Mouse (Mus musculus) E14TG2a.4 (cell line): ENCODE results near the gene Farp2.

ENCODE experiments used
- H3K27me3 ChIP-seq: 2 replicates; pipeline ENCODE4 v1.6.1; 2014; ENCODE audit warnings: low read length, control low read depth; ENCODE audit not compliant: insufficient read depth
- H3K36me3 ChIP-seq: 2 replicates; pipeline ENCODE4 v1.6.1; 2014; ENCODE audit warnings: low read length, control low read depth; ENCODE audit not compliant: insufficient read depth
- H3K4me1 ChIP-seq: replicated peaks from 2 replicates; pipeline ENCODE4 v1.6.1; 2014; ENCODE audit warnings: low read depth, low read length, control low read depth
- H3K4me3 ChIP-seq: replicated peaks from 2 replicates; pipeline ENCODE4 v1.5.1; 2014; ENCODE audit warnings: mild to moderate bottlenecking, low read length
- H3K9me3 ChIP-seq: 2 replicates; pipeline ENCODE4 v1.6.1; 2014; ENCODE audit warnings: low read length, control low read depth
- CTCF ChIP-seq: conservative IDR thresholded peaks from 2 replicates; pipeline ENCODE4 v1.5.1; 2014; ENCODE audit warnings: low read length
- NANOG ChIP-seq: IDR thresholded peaks from 2 replicates; pipeline ENCODE4 v1.6.1; 2014; ENCODE audit warnings: borderline replicate concordance, low read length, mixed read lengths
- POU5F1 ChIP-seq: IDR thresholded peaks from 2 replicates; pipeline ENCODE4 v1.6.1; 2014; ENCODE audit warnings: low read length, borderline replicate concordance

The Farp2 gene

DNA sequence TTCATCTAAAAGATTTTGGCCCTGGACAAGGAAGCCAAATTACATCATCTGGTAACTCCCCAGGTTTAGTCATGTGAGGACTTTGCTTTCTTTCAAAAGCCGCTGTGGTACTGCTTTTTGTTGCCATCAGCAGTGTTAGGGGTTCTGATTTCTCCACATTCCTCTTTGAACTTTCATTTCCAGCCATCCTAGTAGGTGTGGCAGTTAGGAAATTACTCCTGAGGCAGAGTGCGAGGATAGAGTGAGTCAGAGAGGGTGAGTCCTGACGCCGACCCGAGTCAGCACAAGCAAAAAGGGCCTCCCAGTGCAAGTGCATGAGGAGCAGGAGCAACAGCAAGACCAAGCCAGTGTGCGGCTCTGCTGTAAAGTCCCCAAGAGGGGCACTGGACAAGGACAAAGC lies 17.9 kb downstream of the Farp2 start:
- Histone ChIP-seq H3K4me3 (no peak overlapping the region), H3K4me1 (no peaks in the 10 kb centered on the region), H3K9me3 (no peaks in the 10 kb centered on the region), H3K36me3 (no peaks in the 10 kb centered on the region), H3K27me3 (no peaks in the 10 kb centered on the region)
- TF ChIP-seq POU5F1 (no peak), CTCF (no peak), NANOG (no peak)

DNA sequence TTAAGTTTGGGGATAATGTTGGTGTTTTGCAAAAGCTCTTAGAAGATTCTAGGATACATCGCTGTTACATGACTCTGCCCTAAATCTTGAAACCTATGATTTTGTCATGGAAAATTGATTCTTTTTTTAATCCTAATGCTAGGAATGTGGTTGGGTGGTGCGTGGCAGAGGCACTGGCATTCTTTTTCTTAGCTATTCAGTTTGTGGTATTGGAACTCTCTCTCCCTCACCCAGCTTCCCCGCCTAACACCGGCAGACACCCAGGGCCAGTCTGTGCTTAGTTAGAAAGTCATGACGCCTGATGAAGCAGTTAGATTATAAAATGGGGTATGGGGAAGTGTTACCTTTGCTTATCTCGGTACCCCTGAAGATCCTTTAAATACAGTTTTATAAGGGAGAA lies 25.3 kb downstream of the Farp2 start:
- no peaks in the 10 kb centered on the region for H3K4me1 ChIP-seq
- TF ChIP-seq NANOG, result no peak
- no peak for TF ChIP-seq CTCF
- no peak for TF ChIP-seq POU5F1
- H3K36me3 ChIP-seq, result no peaks in the 10 kb centered on the region
- peaks cover 12% of the 10 kb centered on the region for H3K9me3 ChIP-seq
- H3K27me3 ChIP-seq, result no peaks in the 10 kb centered on the region
- no peak overlapping the region for H3K4me3 ChIP-seq

DNA sequence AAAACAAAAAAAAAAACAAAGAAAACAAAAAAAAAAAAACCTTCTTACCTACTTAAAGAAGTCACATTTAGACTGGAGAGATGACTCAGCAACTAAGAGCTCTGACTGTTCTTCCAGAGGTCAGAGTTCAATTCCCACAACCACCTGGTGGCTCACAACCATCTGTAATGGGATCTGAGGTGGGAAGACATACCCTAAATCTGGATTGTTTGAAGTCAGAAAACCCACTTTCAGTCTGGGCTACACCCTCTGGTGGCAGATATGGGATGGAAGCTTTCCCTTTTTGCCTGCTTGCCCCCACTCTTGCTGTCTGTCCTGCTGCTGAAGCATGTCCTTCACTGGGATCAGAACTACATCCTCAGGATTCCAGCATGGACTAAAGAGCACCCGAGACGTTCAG lies 31.3 kb downstream of the Farp2 start:
- Histone ChIP-seq H3K36me3 (no peaks in the 10 kb centered on the region), H3K27me3 (no peaks in the 10 kb centered on the region), H3K4me1 (peaks cover 4% of the 10 kb centered on the region), H3K9me3 (peaks cover 5% of the 10 kb centered on the region), H3K4me3 (no peak overlapping the region)
- TF ChIP-seq POU5F1 (no peak), CTCF (no peak), NANOG (no peak)

DNA sequence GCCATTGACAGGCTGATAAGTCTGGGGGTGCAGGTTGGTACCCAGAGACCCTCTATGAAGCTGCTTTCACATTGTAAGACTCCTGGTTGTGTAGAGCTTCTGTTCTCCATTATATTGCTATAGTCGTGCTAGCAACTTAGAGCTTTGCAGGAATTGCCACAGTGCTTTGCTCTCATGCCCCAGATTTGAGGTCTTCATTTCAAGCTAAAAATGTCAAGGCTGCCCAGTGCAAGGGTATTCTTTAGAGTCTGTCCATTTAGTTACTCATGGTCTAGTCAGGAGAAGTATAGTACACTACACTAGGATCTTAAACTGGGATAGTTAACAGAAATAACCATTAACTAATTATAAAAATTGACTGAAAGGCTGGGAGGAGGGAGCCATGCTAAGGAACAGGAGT lies 35.4 kb downstream of the Farp2 start:
- TF ChIP-seq NANOG, result no peak
- TF ChIP-seq POU5F1, result no peak
- no peak for TF ChIP-seq CTCF
- Histone ChIP-seq H3K36me3 (no peaks in the 10 kb centered on the region), H3K4me1 (peaks cover 11% of the 10 kb centered on the region), H3K27me3 (no peaks in the 10 kb centered on the region), H3K9me3 (no peaks in the 10 kb centered on the region), H3K4me3 (no peak overlapping the region)

DNA sequence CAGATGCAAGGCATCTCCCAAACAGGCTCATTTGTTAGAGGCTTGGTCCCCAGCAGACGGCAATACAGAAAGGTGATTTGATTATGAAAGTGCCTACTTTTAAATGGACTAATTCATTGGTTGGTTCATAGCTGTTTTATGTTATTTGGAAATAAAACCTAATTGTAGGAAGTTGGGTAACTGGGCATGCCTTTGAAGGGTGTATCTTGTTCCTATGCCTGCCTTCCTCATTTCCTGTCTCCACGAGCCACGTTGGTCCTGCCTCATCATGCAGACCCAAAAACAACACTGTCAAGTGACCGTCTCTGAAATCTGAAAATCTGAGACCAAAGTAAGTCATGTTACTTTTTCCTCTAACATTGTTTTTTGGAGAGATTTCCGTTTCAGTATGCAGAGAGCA lies 39.5 kb downstream of the Farp2 start:
- H3K9me3 ChIP-seq, result no peaks in the 10 kb centered on the region
- TF ChIP-seq CTCF, result no peak
- no peak for TF ChIP-seq NANOG
- TF ChIP-seq POU5F1, result no peak

DNA sequence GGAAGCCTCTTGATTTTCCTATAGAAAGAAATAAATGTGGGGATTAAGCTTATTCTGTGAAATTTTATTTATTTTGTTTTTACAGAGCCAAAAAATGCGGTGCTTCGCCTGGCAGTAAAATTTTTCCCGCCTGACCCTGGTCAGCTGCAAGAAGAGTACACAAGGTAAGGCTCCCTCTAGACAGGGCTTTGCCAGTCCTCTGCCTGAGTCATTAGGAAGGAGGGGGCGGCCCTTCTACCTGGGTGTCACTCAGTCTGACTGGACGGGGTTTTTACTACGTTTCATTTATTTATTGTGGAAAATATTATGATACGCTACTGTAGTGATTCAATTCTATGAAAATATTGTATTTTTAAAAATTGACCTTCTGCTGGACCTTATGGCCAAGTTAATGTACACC lies 51.3 kb downstream of the Farp2 start:
- Histone ChIP-seq H3K27me3 (no peaks in the 10 kb centered on the region), H3K9me3 (no peaks in the 10 kb centered on the region), H3K36me3 (no peaks in the 10 kb centered on the region), H3K4me1 (no peaks in the 10 kb centered on the region), H3K4me3 (no peak overlapping the region)
- no peak for TF ChIP-seq CTCF

More for the DNA sequence above, 39.5 kb downstream of the Farp2 start:
- Histone ChIP-seq H3K4me1 (peaks cover 8% of the 10 kb centered on the region), H3K4me3 (no peak overlapping the region), H3K36me3 (no peaks in the 10 kb centered on the region), H3K27me3 (no peaks in the 10 kb centered on the region)

DNA sequence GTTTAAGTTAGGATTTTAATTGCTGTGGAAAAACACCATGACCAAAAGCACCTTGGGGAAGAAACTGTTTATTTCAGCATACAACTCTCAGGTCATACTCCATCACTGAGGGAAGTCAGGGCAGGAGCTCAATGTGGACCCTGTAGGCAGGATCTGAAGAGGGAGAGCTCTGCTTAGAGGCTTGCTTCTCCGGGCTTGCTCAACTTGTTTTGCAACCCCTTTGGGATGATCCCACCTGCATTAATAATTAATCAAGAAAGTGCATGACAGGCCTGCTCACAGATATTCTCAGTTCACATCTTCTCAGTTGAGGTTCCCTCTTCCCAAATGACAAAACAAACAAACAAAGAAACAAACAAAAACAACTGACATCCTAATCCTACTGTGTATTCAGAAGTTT lies 51.8 kb downstream of the Farp2 start:
- TF ChIP-seq NANOG (no peak), POU5F1 (no peak), CTCF (no peak)
- Histone ChIP-seq H3K36me3 (no peaks in the 10 kb centered on the region), H3K27me3 (no peaks in the 10 kb centered on the region), H3K4me1 (no peaks in the 10 kb centered on the region), H3K4me3 (no peak overlapping the region), H3K9me3 (no peaks in the 10 kb centered on the region)

DNA sequence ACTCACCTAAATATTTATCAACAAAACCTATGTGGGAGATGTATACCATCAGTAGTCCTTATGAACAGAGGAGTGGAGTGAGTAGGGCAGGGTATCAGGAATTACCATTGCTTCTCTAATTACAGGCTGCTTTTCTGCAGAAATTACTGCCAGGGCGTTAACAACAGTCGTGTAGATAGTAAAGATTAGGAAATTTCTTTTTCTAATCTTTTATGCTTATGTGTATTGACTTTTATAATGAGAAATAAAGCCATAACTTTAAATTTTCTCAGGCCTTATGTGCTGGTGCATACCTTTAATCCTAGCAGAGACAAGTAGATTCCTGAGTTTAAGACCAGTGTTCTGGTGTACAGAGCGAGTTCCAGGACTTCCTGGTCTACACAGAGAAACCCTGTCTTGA lies 52.9 kb downstream of the Farp2 start:
- Histone ChIP-seq H3K9me3 (no peaks in the 10 kb centered on the region), H3K4me3 (no peak overlapping the region), H3K36me3 (no peaks in the 10 kb centered on the region), H3K27me3 (no peaks in the 10 kb centered on the region), H3K4me1 (no peaks in the 10 kb centered on the region)
- TF ChIP-seq NANOG (no peak), POU5F1 (no peak), CTCF (no peak)

DNA sequence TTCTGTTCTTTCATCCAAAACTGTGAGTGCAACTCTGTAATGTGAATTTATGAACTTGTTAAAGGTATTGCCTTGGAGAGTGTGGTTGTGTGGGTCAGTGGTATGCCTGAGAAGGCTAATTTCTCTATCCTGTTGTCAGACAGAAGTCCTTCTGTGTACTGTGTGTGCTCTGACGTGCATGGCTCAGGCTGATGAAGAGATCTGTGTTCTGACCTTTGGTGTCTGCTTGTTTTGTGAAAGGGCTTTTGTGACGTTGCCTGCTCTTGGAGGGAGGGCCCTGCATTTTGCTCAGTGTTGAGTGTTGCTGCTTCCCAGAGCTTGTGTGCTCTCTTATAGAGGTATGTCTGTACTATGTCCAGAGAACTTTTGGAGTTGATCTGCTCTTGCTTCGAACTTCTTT lies 55.1 kb downstream of the Farp2 start:
- Histone ChIP-seq H3K4me1 (no peaks in the 10 kb centered on the region), H3K9me3 (peaks cover 18% of the 10 kb centered on the region), H3K4me3 (no peak overlapping the region), H3K36me3 (peaks cover 5% of the 10 kb centered on the region; the same call in 1 of the 2 replicates), H3K27me3 (no peaks in the 10 kb centered on the region)
- TF ChIP-seq CTCF (no peak), NANOG (no peak), POU5F1 (no peak)
